Mouse (Mus musculus) cerebellum, adult 2 months (tissue): Measurements from ENCODE around the gene Gm36210.

Experiments
- CTCF ChIP-seq: fragments of 200-500 bp; IDR thresholded peaks from 2 replicates; pipeline ENCODE4 v1.5.1; 2011; ENCODE audit warnings: low read depth, mild to moderate bottlenecking, control low read depth, low read length, moderate library complexity, borderline replicate concordance; ENCODE audit not compliant: insufficient read depth
- POLR2A ChIP-seq: fragments of 200-500 bp; IDR thresholded peaks from 2 replicates; pipeline ENCODE4 v1.6.1; 2011; ENCODE audit warnings: low read length, control low read depth, borderline replicate concordance; ENCODE audit not compliant: insufficient read depth

- TF ChIP-seq POLR2A (no peak), CTCF (no peak)
Observed at GRCm38 (mm10) chr7:4915669-4916416, 9.5 kb upstream of the Gm36210 start.
